Mouse (Mus musculus) heart, adult 2 months (tissue): ENCODE measurements around the gene Ush1g. TPM values are rescaled to one million over a fixed set of nuclear protein-coding genes. Genes with fewer than 3 reads are reported as not detected.

Source experiments
- DNase-seq, 2 experiments: peaks; one replicate each; pipeline ENCODE4 v3.0.0; 2021
- H3K27ac ChIP-seq: fragments of 200-600 bp; 2 replicates; pipeline ENCODE4 v1.8.1; 2022
- H3K27me3 ChIP-seq: fragments of 200-500 bp; 2 replicates; pipeline ENCODE4 v1.6.1; 2012; ENCODE audit warnings: mild to moderate bottlenecking, low read length, inconsistent platforms, mixed read lengths; ENCODE audit not compliant: control insufficient read depth, insufficient read depth
- H3K36me3 ChIP-seq: fragments of 200-500 bp; 2 replicates; pipeline ENCODE4 v1.6.1; 2012; ENCODE audit warnings: low read length, inconsistent platforms; ENCODE audit not compliant: control insufficient read depth, insufficient read depth
- H3K4me1 ChIP-seq: fragments of 200-500 bp; 2 replicates; pipeline ENCODE4 v1.6.1; 2011; ENCODE audit warnings: low read length; ENCODE audit not compliant: control insufficient read depth, insufficient read depth
- H3K4me3 ChIP-seq: fragments of 200-600 bp; 2 replicates; pipeline ENCODE4 v1.8.1; 2022
- H3K79me2 ChIP-seq: fragments of 200-500 bp; replicated peaks from 2 replicates; pipeline ENCODE4 v1.6.1; 2012; ENCODE audit warnings: mild to moderate bottlenecking, inconsistent platforms, low read length, moderate library complexity, mixed read lengths; ENCODE audit not compliant: control insufficient read depth, insufficient read depth
- H3K9ac ChIP-seq: fragments of 200-500 bp; 2 replicates; pipeline ENCODE4 v1.6.1; 2012; ENCODE audit warnings: low read depth, mild to moderate bottlenecking, control low read depth, inconsistent platforms, low read length, mixed read lengths
- CTCF ChIP-seq: fragments of 200-600 bp; IDR thresholded peaks from 2 replicates; pipeline ENCODE4 v1.8.1; 2022; ENCODE audit warnings: antibody characterized with exemption, mild to moderate bottlenecking, moderate library complexity
- EP300 ChIP-seq: fragments of 200-500 bp; IDR thresholded peaks from 2 replicates; pipeline ENCODE4 v1.6.1; 2011; ENCODE audit warnings: low read depth, low read length, control low read depth; ENCODE audit not compliant: insufficient read depth
- POLR2A ChIP-seq: fragments of 200-500 bp; IDR thresholded peaks from 2 replicates; pipeline ENCODE4 v1.6.1; 2011; ENCODE audit warnings: mild to moderate bottlenecking, low read depth, low read length, control low read depth; ENCODE audit not compliant: insufficient read depth
- WGBS: fragments of 180-500 bp; shearing (Covaris S2); methylation state at CpG from one replicate; pipeline ENCODE4 v1.1.7; 2018; 5-methylcytosine and 5-hydroxymethylcytosine counted together
- intact Hi-C: fragments of 180-260 bp; cut with DNase I; formaldehyde crosslinking; loops from one replicate; pipeline ENCODE4 v1.15.1; 2025
- polyA plus RNA-seq: library from polyadenylated mRNA; depleted of rRNA; stranded (reverse); fragments of >200 nt; gene quantifications from 2 replicates; pipeline ENCODE4 v1.2.3, GENCODE M21; 2012
- total RNA-seq, 2 experiments: library from RNA; stranded (reverse); gene quantifications; 2 replicates each; pipeline ENCODE4 v1.2.3; 2021

The Ush1g gene
- total and polyA plus RNA-seq, 3 experiments, result 0.07 to 0.10 TPM; not detected in 1

DNA sequence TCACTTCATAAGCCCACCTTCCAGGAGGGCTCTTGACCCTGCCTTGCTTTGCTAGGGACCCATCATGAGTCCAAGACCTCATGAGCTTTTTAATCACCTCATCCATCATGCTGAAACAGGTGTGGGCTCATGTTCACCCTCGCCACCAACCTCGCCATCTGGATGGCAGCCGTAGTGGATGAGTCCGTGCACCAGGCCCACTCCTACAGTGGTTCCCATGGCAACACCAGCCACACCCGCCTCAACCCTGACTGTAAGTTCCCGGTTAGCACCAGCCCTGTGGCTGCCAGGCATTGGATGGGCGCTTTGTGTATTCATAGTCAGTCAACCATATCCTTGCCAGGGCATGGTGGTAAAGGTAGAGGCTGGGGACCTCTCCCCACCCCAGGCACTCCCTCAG lies 4.9 kb upstream of the Ush1g start:
- WGBS, result 72% methylated on average over 7 of the region's 7 CpGs
- H3K79me2 ChIP-seq, result no peaks in the 10 kb centered on the region
- intact Hi-C loops, result no loop called here
- no peak overlapping the region for H3K4me3 ChIP-seq
- H3K27me3 ChIP-seq, result peaks cover 6% of the 10 kb centered on the region
- DNase-seq, result no peak
- H3K36me3 ChIP-seq, result no peaks in the 10 kb centered on the region
- no peaks in the 10 kb centered on the region; the same call in 1 of the 2 replicates for H3K4me1 ChIP-seq
- no peak overlapping the region for H3K9ac ChIP-seq
- no peak for TF ChIP-seq EP300
- TF ChIP-seq POLR2A, result no peak
- no peak for TF ChIP-seq CTCF
- no peak overlapping the region for H3K27ac ChIP-seq

DNA sequence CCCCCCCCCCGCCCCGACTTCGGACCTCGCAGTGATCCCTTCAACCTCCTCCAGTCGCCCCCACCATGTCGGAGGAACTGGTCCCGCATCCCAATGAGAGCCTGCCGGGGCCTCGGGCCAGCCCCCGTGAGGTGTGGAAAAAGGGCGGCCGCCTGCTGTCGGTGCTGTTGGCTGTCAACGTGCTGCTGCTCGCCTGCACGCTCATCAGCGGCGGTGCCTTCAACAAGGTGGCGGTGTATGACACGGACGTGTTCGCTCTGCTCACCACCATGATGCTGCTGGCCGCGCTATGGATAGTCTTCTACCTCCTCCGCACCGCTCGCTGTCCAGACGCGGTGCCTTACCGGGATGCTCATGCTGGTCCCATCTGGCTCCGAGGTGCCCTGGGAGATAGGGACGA lies 1.5 kb upstream of the Ush1g start:
- H3K4me1 ChIP-seq, result no peaks in the 10 kb centered on the region; the same call in 1 of the 2 replicates
- no peaks in the 10 kb centered on the region for H3K79me2 ChIP-seq
- intact Hi-C loops, result no loop called here
- WGBS, result 13% methylated on average over 32 of the region's 32 CpGs
- no peaks in the 10 kb centered on the region for H3K36me3 ChIP-seq
- H3K27ac ChIP-seq, result no peak overlapping the region
- peaks cover 17% of the 10 kb centered on the region for H3K27me3 ChIP-seq
- H3K4me3 ChIP-seq, result no peak overlapping the region
- H3K9ac ChIP-seq, result no peak overlapping the region
- no peak for DNase-seq
- no peak for TF ChIP-seq CTCF
- no peak for TF ChIP-seq POLR2A
- TF ChIP-seq EP300, result no peak

DNA sequence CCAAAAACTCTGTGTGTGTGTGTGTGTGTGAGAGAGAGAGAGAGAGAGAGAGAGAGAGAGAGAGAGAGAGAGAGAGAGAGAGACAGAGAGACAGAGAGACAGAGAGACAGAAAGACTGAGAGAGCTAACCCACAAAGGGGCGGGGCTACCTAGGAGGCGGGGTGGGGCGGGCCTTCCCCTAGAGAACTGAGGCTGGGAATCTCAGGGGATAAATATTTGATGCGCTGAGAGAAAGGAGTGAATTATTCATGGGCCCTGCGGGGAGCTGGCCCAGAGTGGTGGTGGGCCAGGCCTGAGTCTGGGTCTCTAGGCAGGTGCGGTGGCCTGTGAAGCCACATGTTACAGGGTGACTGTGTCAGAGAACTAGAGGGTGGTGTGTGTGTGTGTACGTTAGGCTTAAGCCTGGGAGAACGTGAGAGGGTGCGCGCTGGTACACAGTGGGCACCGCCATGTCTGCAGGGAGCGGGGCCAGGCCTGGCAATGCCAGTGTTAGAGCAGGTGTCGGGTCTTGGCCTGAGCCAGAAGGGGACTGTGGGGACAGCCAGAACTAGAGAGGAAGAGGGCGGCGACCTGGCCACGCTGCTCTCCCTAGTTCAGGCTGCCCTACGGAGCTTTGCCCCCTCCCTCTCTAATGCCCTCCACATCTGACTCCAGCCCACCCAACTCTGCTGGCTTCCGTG lies 2.0 kb downstream of the Ush1g start:
- no peak for TF ChIP-seq EP300
- DNase-seq, result no peak
- no peaks in the 10 kb centered on the region for H3K79me2 ChIP-seq
- no peaks in the 10 kb centered on the region for H3K36me3 ChIP-seq
- H3K4me3 ChIP-seq, result no peak overlapping the region
- WGBS, result 19% methylated on average over 18 of the region's 18 CpGs
- H3K9ac ChIP-seq, result no peak overlapping the region
- H3K27me3 ChIP-seq, result peaks cover 23% of the 10 kb centered on the region
- no peak overlapping the region for H3K27ac ChIP-seq
- intact Hi-C loops, result no loop called here
- H3K4me1 ChIP-seq, result no peaks in the 10 kb centered on the region; the same call in 1 of the 2 replicates

DNA sequence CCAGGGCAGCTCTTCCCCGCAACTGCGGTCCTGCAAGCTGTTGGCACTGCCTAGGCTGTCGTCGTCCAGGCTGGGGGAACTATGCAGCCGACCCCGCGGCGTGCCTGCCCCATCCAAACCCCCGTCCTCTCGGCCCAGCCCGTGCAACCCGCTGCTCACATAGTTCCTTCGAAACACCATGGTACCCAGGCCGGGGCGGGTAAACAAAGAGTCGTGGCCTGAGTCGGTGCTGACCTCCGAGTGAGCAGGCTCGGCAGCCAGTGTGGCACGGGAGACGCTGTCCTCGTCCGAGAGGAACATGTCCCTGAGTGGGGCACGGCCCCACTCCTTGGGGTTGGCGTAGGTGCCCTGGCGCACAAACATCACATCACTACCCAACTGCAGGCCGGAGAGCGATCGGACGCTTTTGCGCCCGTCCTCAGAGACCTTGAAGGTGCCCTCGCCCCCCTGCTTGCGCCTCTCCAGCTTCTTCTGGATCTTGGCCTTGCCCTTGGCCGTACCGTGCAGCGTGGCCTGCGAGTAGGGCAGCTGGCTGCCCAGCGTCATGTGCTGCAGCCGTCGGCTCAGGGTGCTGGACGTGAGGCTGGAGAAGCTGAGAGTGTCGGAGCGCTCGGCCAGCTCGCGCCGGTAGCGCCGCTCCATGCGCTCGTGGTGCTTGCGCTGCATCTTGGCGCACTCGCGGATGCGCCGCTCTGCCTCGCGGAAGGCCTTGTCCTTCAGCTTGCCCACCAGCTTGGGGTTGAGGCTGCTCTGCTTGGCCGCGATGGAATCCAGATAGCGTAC lies 3.4 kb downstream of the Ush1g start:
- Histone ChIP-seq H3K4me1 (no peaks in the 10 kb centered on the region; the same call in 1 of the 2 replicates), H3K27ac (no peak overlapping the region), H3K4me3 (no peak overlapping the region), H3K27me3 (peaks cover 20% of the 10 kb centered on the region), H3K9ac (no peak overlapping the region), H3K36me3 (no peaks in the 10 kb centered on the region), H3K79me2 (no peaks in the 10 kb centered on the region)
- intact Hi-C loops, result no loop called here
- no peak for DNase-seq
- WGBS, result 11% methylated on average over 63 of the region's 63 CpGs
- no peak for TF ChIP-seq CTCF
- no peak for TF ChIP-seq POLR2A
- no peak for TF ChIP-seq EP300

DNA sequence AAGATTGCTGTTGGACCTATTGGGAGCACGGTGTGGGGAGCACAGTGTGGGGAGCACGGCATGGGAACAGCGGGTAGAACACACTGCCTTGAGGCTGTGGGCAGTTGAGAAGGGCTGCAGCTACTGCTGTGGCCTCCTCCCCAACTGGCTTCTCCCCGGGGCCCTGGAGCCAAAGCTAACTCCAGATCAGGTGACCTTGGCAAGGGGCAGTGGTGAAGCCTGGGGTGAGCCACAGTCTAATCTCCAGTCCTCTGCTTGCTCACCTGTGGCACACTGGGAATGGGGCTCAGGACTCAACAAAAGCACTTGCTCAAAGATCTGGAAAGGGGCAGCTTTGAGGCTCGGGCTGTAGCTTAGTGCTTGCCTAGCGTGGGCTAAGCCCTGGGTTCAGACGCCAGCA lies 4.6 kb downstream of the Ush1g start:
- H3K79me2 ChIP-seq, result no peaks in the 10 kb centered on the region

DNA sequence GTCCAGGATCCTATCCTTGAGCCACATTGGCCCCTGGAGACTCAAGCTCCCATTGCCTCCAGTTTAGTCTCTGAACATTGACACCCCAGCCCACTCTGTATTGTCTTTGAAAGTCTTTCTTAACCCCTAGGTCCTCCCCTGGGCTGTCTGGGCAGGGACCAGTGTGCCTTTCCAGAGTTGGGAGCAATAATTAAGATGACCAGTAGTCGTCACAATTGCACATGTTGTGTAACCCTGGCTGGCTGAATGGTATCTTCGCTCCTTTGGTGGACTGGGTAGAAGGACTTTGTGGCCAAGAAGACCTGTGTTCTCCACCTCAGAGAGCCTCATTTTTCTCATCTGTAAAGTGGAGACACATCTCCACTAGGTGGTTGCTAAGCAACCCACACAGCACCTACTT lies 7.6 kb downstream of the Ush1g start:
- H3K79me2 ChIP-seq, result no peaks in the 10 kb centered on the region
- H3K27me3 ChIP-seq, result peaks cover 11% of the 10 kb centered on the region
- no peaks in the 10 kb centered on the region for H3K4me1 ChIP-seq
- no peak overlapping the region for H3K4me3 ChIP-seq
- WGBS, result 15% methylated on average over 2 of the region's 2 CpGs
- H3K9ac ChIP-seq, result no peak overlapping the region
- intact Hi-C loops, result loop anchor here (5.0 kb wide), 1 partner anchor 38 kb away; no protein-coding TSS in a partner anchor
- no peak for DNase-seq
- TF ChIP-seq EP300, result no peak
- peak; percentile 50 for TF ChIP-seq CTCF
- no peaks in the 10 kb centered on the region for H3K36me3 ChIP-seq
- no peak overlapping the region for H3K27ac ChIP-seq

More for the DNA sequence above, 4.6 kb downstream of the Ush1g start:
- 62% methylated on average over 7 of the region's 7 CpGs for WGBS
- Histone ChIP-seq H3K4me1 (no peaks in the 10 kb centered on the region; the same call in 1 of the 2 replicates), H3K9ac (no peak overlapping the region), H3K27ac (no peak overlapping the region), H3K36me3 (no peaks in the 10 kb centered on the region), H3K4me3 (no peak overlapping the region), H3K27me3 (peaks cover 18% of the 10 kb centered on the region)
- intact Hi-C loops, result no loop called here
- no peak for TF ChIP-seq CTCF
- no peak for DNase-seq
